Mouse (Mus musculus) heart, postnatal 14 days (tissue): ENCODE measurements around the gene Ankrd6. TPM values are rescaled to one million over a fixed set of nuclear protein-coding genes. Genes with fewer than 3 reads are reported as not detected.

Source experiments
- DNase-seq, 2 experiments: peaks; one replicate each; pipeline ENCODE4 v3.0.0; 2021 to 2022
- intact Hi-C: fragments of 180-260 bp; cut with DNase I; formaldehyde crosslinking; loops from one replicate; pipeline ENCODE4 v1.15.1; 2025
- total RNA-seq, 2 experiments: library from RNA; stranded (reverse); gene quantifications; 2 replicates each; pipeline ENCODE4 v1.2.3; 2021

Gene Ankrd6
- total RNA-seq, 2 experiments from 2014 or later: 3.0 to 4.1 TPM

DNA sequence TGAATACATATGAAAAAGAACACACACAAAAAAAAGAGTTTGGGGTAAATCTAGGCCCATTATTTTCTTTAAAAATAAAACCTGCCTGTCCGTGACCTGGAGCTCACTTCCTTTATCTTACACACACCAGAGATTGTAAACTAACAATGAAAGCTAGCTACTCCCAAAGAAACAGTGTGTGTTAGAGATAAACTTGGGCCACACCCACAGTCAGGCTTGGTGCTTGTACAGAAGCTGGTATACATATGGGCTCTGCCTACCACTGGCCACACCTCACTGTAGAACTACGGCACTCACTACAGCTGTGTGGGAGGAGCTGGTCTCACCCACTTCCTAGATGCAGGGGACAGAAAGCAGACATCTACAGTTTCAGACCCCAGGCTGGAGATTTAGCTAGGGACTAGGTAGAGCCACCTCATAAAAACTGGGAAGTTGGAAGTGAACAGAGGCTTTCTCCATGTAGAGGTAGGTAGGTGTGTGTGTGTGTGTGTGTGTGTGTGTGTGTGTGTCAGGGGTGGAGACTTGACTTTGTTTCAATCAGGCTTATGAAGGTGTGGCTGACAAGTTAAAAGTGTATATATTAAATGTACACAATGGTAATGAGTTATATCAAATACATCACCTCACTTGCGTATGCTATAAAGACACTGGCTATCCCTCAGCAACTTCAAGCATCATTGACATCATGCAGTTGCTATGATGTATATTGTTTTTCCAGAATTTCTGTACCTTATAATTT is 41.2 kb downstream of the Ankrd6 start:
- DNase-seq: no peak

DNA sequence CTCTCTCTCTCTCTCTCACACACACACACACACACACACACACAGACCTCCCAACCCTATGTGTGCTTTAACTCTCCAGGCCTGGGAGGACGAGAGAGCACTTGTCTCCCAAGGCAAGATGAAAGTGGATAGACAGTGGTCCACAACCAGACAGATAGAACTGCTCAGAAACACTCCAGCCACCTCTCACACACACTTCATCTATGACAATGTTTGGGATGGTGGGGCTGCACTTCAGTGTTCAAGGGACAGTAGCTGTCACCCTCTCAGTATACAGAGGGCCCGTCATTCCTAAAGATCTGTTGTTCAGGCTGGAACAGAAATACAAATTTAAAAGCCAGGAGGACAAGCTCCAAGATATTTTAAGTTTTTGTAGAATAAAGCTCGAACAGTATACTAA is 43.0 kb downstream of the Ankrd6 start:
- no peak for DNase-seq
- intact Hi-C loops: no loop called here

More for the DNA sequence above, 41.2 kb downstream of the Ankrd6 start:
- intact Hi-C loops: no loop called here

DNA sequence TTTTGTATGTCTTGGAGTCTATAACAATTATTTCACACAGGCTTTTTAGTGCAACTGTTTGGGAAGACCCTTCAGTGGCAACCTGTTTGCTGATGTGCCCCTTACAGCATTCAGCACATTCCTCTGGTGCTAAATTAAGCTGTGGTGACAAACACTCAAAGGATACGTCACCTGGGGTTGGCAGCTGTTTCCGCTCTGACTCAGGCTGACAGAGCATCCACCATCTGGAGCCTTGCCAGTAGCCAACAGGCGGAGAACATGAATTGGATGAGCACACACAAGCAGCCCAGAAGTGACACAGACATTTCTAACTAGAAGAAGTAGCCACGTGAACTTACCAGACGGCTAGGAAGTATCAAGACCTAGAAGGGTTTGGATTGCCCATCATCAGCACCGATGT is 44.0 kb downstream of the Ankrd6 start:
- peak; percentile 72 to 86 for DNase-seq
- intact Hi-C loops: no loop called here

DNA sequence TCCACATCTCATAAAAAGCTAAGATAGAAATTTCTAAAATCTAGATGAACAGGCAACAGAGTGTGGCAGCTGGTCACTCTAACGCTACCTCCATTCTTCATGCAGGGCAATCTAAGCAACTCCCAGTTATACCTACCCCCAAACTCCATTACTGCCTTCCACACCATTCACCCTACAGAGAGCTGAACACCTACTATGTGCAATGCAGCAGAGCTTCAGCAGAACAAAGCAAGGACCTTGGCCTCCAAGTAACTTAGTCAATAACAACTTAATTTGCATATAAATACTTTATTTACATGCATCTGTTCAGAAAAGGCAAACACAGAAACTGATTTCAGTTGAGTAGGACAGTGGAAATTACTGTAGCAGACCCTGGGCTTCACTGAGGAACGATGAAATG is 44.7 kb downstream of the Ankrd6 start:
- intact Hi-C loops: no loop called here
- DNase-seq: no peak

DNA sequence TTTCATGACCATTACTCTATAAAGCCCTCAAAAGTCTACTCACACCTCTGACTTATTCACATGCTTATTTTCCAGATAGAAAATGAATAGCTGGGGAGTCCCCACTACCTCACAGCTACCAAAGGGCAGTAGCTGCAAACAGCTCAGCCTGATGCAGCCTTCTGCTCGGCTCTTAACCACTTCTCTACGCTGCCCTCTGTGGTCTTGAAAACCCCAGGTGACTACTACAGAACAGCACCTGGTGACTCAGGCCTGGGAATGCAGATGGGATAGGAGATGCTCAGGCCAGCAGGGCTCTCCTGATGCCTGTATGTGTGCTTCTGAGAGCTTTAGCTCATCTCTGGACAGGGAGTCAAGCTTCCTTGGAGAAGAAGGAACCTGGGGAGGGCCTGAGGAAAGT is 45.3 kb downstream of the Ankrd6 start:
- DNase-seq: no peak
- intact Hi-C loops: no loop called here

DNA sequence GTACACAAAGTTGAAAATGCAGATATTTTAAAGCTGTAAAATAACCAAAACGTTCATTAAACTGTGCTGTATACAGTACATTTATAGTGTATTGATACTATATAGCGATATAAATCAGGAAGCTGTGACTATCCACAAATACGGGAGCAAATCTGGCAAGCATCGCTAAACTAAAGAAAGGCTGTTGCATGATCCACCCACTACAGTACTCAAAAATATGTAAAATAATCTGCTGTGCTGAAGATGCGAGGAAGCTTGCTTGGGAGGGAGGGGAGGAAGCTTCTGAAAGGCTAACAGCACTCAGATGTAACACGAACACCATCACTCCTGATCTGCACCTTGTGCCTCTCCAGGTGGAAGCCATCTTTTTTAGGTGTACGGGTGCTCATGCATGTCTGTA is 46.8 kb downstream of the Ankrd6 start:
- no peak for DNase-seq
- intact Hi-C loops: no loop called here

DNA sequence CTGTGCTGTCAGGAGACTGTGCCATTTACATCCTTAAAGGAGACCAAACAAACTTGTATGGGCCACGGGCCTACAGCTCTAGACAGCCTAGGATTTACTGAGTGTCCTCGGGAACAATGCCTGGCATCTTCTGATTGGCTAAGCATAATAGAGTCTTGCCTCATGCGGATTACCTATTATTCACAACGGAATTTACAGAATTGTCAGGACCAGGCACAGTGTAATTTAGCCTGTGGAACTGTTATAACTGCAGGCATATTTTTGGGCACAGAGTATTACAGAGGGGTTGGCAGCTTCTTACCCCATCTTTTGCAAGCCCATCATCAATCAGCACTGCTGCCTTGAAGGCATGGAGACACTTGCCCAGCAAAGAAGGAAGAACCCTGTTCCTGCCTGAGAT is 51.6 kb downstream of the Ankrd6 start:
- no peak for DNase-seq
- intact Hi-C loops: no loop called here

DNA sequence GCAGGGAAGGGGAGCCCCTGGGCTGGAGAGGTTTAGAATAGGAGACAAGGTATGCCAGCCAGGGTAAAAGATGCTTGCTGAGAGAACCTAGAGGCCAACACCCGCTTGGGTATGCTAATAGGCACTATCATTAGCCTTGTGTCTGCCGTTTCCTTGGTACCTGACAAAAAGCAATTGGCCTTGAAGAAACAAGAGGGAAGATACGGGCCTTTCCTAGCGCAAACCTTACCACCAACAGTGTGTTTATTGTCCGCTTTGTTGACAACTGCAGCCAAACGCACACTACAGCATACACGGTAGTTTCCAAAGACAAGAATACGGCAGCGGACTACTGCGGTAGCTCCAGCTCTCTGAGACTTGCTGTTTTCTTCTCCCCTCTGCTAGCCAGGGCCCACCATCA is 59.3 kb downstream of the Ankrd6 start:
- no peak for DNase-seq
- intact Hi-C loops: loop anchor here (5.0 kb wide), 1 partner anchor 56 kb away; no protein-coding TSS in a partner anchor

DNA sequence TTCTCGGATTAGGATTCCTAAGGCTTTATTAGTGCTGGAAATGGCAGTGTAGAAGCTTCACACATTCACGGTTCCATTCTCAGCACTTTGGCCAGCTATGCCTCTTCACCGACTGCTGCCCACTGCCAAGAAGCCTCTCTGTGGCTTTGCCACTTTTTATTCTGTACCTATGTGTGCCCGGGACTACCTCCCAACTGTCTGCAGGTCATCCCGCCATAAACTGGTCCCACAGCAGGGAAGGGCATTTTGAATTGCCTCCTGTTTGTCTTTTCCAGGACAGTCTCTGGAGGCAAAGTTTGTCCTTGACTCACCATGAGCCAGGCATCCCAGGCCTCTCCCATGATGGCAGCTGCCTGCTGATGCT is 59.9 kb downstream of the Ankrd6 start:
- DNase-seq: no peak
- intact Hi-C loops: loop anchor here (5.0 kb wide), 1 partner anchor 57 kb away; no protein-coding TSS in a partner anchor

DNA sequence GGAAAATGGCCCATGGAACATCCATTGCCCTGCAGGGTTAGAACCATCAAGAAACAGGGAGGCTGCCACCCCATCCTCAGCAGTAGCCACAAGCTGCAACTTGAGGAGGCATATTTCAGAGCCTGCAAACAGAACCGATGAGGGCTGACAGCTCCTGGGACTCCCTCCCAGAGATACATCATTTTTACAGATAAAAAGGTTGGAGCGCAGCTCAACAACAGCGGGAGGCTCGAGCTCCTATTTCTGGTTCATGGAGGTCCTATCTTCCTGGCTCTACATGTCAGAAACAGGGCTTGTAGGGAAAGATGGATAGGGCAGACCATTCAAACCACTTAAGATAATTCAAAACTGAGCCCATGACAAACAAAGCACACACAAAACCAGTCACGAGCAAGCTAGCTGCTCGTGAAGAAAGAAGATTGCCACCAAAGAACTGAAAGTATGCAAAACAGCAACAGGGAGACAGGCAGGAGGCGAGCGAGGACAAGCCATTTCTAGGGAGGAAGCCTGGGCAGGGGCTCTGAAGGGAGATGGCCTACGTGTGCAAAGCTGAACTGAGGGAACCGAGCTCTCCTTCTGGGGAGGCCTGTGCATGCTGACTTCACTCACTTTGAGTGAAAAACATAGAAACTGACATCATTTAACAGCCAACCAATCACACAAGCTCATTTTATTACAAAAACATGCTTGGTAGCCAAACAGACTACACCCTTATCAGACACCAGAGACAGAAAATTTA is 60.5 kb downstream of the Ankrd6 start:
- intact Hi-C loops: loop anchor here (5.0 kb wide), 2 partner anchors 42 to 57 kb away; no protein-coding TSS in a partner anchor
- peak; percentile 12 to 30 for DNase-seq

DNA sequence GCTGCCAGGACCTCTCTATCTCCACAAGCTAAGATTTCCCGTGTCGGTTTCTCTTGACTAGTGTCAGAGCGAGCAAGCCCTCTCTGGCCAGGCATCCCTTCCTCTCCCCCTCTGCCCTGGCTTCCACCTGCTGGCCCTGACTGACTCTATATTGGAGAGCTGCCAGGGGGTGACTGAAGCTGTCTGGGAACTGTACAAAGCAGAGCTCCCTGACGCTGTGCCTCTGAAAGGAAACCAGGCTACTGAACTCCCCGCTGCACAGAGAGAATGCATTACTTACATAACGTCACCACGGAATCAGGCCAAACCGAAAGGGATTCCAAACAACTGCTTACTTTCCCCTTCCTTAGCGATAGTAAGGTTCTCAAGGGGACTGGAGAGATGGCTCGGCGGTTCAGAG is 61.4 kb downstream of the Ankrd6 start:
- intact Hi-C loops: loop anchor here (5.0 kb wide), 1 partner anchor 43 kb away; no protein-coding TSS in a partner anchor
- DNase-seq: peak; percentile 64 to 79

DNA sequence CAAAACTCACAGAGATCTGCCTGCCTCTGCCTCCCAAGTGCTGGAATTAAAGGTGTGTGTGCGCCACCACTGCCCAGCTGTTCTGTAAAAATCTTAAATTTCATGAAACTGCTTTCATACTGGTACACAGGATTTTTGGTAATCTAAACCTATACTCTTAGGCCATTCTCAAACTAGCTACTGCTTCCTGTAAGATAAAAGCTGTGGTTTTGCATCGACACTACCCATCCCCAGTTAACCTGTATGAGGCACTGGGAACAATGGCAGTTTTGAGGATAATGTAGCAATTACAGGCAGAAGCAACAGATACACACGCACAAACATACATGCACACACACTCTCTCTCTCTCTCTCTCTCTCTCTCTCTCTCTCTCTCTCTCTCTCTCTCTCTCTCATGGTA is 64.2 kb downstream of the Ankrd6 start:
- intact Hi-C loops: loop anchor here (5.0 kb wide), 1 partner anchor 46 kb away; no protein-coding TSS in a partner anchor
- DNase-seq: no peak

DNA sequence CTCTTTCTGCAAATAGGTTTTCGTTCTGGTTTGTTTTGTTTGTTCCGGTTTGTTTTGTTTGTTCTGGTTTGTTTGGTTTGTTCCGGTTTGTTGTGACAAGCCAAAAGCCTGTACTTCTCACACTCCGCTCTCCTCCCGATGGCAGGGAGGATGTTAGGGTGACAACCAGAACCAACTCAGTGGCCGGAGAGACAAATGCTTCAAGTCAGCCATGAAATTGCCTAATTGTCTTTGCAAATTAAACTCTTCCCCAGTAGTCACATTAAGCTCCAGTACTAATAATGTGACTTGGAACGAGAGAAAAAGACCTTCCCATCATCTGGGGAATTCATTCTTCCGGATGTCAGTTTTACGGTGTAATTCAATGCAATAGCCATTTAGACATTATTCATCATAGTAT is 66.0 kb downstream of the Ankrd6 start:
- no peak for DNase-seq
- intact Hi-C loops: loop anchor here (5.0 kb wide), 1 partner anchor 67 kb away; no protein-coding TSS in a partner anchor

DNA sequence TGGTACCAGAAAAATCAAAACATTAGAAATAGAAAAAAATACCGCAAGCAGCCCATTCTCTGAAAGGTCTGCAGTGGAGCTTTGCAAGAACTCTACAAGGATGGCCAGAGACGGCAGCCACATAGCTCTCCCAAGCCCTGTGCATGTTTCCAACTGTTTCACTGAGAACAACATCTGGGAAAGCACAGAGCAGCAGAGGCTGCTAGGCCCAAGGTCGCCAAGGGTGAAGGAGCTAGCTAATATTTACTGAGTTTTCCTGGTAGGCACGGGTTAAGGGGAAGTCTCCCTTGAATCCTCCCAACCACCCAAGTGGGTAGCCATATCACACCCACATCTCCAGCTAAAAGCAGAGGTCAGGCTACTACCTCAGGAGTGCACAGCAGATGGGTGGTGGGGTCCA is 69.6 kb downstream of the Ankrd6 start:
- intact Hi-C loops: loop anchor here (5.0 kb wide), 1 partner anchor 64 kb away; no protein-coding TSS in a partner anchor

DNA sequence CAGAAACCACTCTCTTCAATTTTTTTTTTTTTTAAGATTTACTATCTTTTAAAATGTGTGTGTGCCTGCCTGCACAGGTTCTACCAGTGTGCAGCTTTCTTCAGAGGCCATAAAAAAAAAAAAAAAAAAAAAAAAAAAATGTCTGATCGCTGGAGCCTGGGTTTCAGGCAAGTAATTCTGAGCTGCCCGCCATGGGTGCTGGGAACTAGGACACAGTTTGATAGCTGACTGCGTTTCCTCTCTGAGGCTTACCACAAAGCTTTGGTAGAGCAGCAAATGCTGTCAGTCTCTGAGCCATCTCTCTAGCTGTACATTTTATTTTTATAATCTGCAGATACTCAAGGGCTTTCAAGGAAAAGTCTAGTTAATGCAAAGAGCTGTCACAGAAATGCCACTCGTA is 76.0 kb downstream of the Ankrd6 start:
- DNase-seq: no peak
- intact Hi-C loops: no loop called here

More for the DNA sequence above, 69.6 kb downstream of the Ankrd6 start:
- DNase-seq: no peak

DNA sequence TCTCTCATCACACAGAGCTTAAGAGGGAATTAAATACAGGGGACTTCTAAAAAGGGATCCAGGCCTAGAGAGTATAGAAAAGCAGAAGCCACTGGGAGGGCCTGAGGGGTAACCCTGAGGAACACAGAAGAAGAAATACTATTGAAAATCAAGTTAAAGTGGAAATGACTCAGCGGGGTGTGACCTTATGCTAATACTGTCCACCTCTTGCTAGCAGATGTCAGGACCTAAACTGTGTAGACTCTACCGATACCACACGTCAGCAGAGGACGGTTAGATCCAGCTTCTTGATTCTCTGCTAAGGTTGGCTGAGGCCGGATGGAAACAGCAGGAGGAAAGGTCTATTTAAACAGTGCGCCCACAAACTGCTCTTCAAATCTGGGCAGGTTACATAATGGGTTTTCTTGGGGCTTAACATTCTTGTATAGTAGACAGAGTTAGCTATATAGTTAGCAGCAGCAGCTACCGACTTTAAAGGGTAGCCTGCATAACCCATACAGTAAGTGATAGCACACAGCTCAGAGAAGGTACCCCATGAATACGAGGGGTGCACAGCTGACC is 78.4 kb downstream of the Ankrd6 start:
- intact Hi-C loops: no loop called here
- DNase-seq: no peak

DNA sequence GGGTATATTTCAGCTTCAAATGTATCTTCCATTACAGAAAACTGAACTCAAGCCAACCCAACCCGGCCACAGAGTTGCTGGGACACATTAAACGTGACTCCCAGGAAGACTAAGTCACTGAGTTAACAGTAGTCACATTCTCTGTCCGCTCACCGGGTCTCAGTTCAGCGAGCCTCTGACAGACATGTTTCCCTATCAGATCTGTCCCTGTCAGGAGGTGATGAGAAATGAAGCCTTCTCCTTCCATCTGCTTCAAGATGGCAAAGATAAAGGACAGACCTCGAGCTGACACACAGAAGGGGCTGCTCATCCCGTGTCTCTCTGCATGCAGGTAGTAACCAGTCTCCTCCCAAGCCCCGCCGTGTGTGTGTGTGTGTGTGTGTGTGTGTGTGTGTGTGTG is 81.3 kb downstream of the Ankrd6 start:
- intact Hi-C loops: no loop called here

DNA sequence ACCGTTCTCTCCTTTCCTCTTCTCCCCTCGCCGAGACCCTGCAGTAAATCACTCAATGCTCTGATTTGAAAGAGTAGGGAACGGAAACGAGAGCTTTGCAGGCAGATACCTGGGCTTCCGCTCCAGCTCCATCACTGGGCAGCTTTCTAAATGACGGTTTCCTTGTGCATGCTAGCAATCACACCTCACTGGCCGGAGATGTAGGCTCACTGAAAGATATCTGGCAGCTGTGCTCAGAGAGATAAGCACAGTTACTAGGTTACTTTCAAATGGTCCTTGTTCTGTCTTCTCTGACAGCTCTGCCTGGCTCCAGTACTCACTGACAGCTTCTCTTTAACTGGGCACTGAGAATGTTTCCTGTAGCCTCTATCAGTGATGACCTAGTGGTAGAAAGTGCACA is 81.8 kb downstream of the Ankrd6 start:
- intact Hi-C loops: no loop called here
- no peak for DNase-seq

More for the DNA sequence above, 81.3 kb downstream of the Ankrd6 start:
- no peak for DNase-seq

DNA sequence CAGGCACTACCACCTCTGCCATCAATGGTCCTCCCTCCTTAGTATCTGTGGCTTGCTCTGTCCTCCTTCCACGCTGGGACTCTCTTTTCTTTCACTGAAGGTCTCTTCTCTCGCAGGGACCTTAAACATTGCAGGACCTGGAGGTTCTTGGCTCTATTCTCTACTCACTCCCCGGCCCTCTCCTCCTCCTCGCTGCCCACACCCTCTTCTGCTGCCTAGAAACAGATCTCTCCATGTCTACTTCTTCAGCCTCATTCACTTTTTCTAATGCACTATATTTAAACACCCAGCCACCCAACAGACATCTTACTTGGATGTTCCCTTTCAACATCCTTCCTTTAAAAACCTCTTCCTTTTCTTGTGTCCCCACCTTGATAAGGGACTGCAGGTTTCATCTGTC is 82.2 kb downstream of the Ankrd6 start:
- DNase-seq: no peak
- intact Hi-C loops: no loop called here

DNA sequence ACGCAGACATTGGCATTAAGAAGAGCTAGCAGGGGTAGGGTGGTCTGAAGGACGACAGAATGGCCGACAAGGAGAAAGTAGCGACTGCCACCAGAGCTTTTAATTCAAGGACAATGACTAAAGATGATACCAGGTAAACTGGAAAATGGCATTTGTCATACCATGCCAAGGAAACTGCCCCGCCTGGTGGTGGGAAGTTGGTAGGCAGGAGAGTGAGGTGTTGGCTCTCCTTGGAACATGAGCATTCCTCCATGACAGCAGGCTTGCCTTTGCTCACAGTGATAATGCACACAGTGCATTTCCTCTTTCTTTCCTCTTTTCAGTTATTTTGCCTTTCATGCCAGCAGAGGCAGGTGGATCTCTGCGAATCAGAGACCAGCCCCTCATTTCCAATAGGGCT is 83.2 kb downstream of the Ankrd6 start:
- intact Hi-C loops: no loop called here
- no peak for DNase-seq

DNA sequence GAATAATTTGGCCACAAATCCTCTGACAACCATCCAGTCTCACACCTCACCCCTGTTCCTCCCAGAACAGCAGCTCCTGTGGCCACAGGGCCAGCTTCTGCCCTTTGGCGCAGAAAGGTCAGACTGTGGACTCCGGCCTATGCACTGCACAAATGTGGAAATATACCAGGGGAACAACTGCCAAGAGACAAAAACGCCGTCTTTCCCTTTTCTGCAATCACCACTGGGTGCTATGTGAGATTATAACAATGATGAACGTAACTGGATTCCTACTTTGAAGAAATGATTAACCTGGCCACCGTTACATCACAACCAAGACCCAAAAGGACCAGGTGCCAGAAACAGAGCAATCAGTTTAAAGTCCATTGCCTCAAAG is 85.8 kb downstream of the Ankrd6 start:
- intact Hi-C loops: no loop called here
- no peak for DNase-seq
